Mouse (Mus musculus) liver, adult 2 months (tissue): ENCODE results near the gene Igsf9.

Experiments used
- CTCF ChIP-seq: fragments of 200-500 bp; IDR thresholded peaks from 2 replicates; pipeline ENCODE4 v1.5.1; 2011; ENCODE audit warnings: low read depth, low read length, control low read depth
- POLR2A ChIP-seq: fragments of 200-500 bp; IDR thresholded peaks from 2 replicates; pipeline ENCODE4 v1.6.1; 2011; ENCODE audit warnings: low read length, control low read depth; ENCODE audit not compliant: insufficient read depth; ENCODE audit errors: extremely low read depth

DNA sequence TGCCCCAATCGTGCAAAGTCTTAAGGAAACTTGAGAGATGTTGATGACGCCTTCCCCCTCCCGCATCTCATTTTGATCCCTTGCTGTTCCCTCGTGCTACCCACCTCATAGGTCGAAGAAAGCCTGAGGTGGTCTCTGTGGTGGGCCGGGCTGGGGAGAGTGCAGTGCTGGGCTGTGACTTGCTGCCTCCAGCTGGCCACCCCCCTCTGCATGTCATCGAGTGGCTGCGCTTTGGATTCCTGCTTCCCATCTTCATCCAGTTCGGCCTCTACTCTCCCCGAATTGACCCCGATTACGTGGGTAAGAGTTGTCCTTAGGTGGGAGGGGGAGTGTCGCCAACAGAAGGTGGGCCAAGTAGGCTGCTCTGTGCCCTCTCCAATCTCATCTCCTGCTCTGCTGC, 3.1 kb downstream of the Igsf9 start:
- TF ChIP-seq POLR2A = no peak
- TF ChIP-seq CTCF = no peak
